Mouse (Mus musculus): ENCODE results near the gene Prpf39. TPM values are rescaled to one million over a fixed set of nuclear protein-coding genes. Genes with fewer than 3 reads are reported as not detected.

The Prpf39 gene
- polyA plus RNA-seq, 1 experiment from 2014 or later: 32.7 TPM

DNA sequence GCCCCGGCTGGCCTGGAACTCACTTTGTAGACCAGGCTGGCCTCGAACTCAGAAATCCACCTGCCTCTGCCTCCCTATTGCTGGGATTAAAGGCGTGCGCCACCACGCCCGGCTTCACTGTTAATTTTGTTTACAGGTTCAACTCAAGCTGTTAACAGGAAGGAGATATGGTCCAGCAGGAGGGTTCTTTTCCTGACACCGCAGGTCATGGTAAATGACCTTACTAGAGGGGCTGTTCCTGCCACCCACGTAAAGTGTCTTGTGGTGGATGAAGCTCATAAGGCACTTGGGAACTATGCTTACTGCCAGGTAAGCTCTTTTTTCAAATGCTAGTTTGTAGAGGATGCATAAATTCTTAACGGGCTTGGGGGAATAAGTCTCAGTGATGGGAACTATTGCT, 40.8 kb downstream of the Prpf39 start:
- no peak for ATAC-seq (replicated peaks; ENCODE audit: extremely low read depth, insufficient read depth, low FRiP score)

DNA sequence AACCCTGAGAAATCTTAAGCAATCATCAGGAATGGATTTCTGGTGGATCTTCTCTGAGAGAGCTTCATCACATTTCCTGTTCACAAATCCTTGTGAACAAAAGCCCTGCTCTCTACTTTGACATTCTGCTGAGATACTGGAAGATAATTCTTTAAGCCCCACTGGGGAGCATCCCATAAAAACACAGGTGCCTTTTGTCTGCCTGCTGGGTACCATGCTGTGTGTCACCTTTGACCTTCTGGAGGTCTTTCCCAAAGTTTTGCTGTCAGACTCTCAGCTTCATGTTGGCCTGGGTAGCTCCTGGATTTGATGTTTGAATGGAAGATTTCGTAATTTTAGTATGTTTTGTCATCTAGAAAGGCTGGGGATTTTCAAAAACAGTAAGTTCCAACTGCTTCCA, 72.6 kb downstream of the Prpf39 start:
- peaks cover 26% of the 10 kb centered on the region for H3K36me3 ChIP-seq (ENCODE audit: control insufficient read depth, insufficient read depth)
- no peak for ATAC-seq (replicated peaks; ENCODE audit: extremely low read depth, insufficient read depth, low FRiP score)
- 82% methylated on average over 1 of the region's 1 CpGs for WGBS
- H3K4me2 ChIP-seq (ENCODE audit: low read depth, low read length): no peak overlapping the region
- H3K4me3 ChIP-seq (ENCODE audit: low read length): no peak overlapping the region
- no peaks in the 10 kb centered on the region for H3K27me3 ChIP-seq (ENCODE audit: control insufficient read depth, insufficient read depth, low read length)
- no peaks in the 10 kb centered on the region for H3K9me3 ChIP-seq (replicated peaks; ENCODE audit: control insufficient read depth, low read length)
- no peaks in the 10 kb centered on the region for H3K4me1 ChIP-seq (ENCODE audit: control insufficient read depth, insufficient read depth, low read length)
- H3K27ac ChIP-seq (ENCODE audit: low read length): no peak overlapping the region
- H3K9ac ChIP-seq (ENCODE audit: low read length): no peak overlapping the region

More for the DNA sequence above, 40.8 kb downstream of the Prpf39 start:
- no peaks in the 10 kb centered on the region for H3K9me3 ChIP-seq (replicated peaks; ENCODE audit: control insufficient read depth, low read length)
- no peaks in the 10 kb centered on the region for H3K27me3 ChIP-seq (ENCODE audit: control insufficient read depth, insufficient read depth, low read length)
- H3K27ac ChIP-seq (ENCODE audit: low read length): no peak overlapping the region
- H3K36me3 ChIP-seq (ENCODE audit: control insufficient read depth, insufficient read depth): peaks cover 6% of the 10 kb centered on the region; the same call in 1 of the 2 replicates
- peaks cover 25% of the 10 kb centered on the region for H3K4me1 ChIP-seq (ENCODE audit: control insufficient read depth, insufficient read depth, low read length)
- no peak overlapping the region for H3K9ac ChIP-seq (ENCODE audit: low read length)
- peak overlapping the region; percentile 87 for H3K4me2 ChIP-seq (ENCODE audit: low read depth, low read length)
- peak overlapping the region; percentile 79 for H3K4me3 ChIP-seq (ENCODE audit: low read length)
- WGBS: 71% methylated on average over 9 of the region's 9 CpGs

DNA sequence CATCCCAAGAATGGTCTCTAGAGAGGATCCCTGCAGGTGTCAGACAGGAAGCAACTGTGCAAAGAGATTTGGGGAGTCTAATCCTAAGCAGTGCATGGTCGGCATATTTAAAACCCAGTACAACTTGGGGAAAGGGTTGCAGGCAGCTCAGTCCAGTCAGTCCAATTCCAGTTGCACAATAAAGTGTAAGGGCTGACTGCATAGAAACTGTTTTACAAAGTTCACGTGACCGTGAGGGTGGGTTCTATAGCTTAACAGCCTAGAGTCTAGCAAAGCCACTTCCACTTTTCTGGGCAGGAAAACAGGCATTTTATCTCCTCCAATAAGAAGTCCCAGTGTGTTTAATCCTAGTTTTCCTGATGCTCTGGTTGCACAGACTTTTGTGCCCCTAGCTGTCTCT, 75.4 kb downstream of the Prpf39 start:
- 86% methylated on average over 3 of the region's 3 CpGs for WGBS
- Histone ChIP-seq H3K36me3 (ENCODE audit: control insufficient read depth, insufficient read depth) (peaks cover 18% of the 10 kb centered on the region), H3K9ac (ENCODE audit: low read length) (no peak overlapping the region), H3K4me2 (ENCODE audit: low read depth, low read length) (no peak overlapping the region), H3K27me3 (ENCODE audit: control insufficient read depth, insufficient read depth, low read length) (no peaks in the 10 kb centered on the region), H3K9me3 (replicated peaks; ENCODE audit: control insufficient read depth, low read length) (no peaks in the 10 kb centered on the region), H3K4me1 (ENCODE audit: control insufficient read depth, insufficient read depth, low read length) (no peaks in the 10 kb centered on the region), H3K27ac (ENCODE audit: low read length) (no peak overlapping the region), H3K4me3 (ENCODE audit: low read length) (no peak overlapping the region)
- no peak for ATAC-seq (replicated peaks; ENCODE audit: extremely low read depth, insufficient read depth, low FRiP score)

DNA sequence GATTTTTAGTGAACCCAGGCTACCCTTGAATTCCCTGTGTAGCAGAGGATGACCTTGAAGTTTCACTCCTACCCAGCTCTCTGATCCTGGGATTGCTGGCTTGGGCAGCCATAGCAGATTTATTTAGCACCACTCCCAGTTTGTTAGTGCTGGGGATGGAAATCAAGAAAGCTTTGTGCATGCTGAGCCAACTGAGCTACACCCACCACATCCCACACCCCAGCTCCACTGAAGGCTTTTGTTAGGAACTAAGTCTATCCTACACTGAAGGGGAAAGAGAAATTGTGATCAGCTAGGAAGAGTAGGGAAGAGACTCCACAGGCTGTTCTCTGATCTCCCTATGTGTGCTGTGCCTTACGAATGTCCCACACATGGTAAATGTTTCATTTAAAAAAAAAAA, 76.7 kb downstream of the Prpf39 start:
- Histone ChIP-seq H3K4me1 (ENCODE audit: control insufficient read depth, insufficient read depth, low read length) (no peaks in the 10 kb centered on the region), H3K27me3 (ENCODE audit: control insufficient read depth, insufficient read depth, low read length) (no peaks in the 10 kb centered on the region), H3K9ac (ENCODE audit: low read length) (no peak overlapping the region), H3K36me3 (ENCODE audit: control insufficient read depth, insufficient read depth) (peaks cover 20% of the 10 kb centered on the region), H3K4me3 (ENCODE audit: low read length) (no peak overlapping the region), H3K4me2 (ENCODE audit: low read depth, low read length) (no peak overlapping the region), H3K9me3 (replicated peaks; ENCODE audit: control insufficient read depth, low read length) (no peaks in the 10 kb centered on the region), H3K27ac (ENCODE audit: low read length) (no peak overlapping the region)
- no peak for ATAC-seq (replicated peaks; ENCODE audit: extremely low read depth, insufficient read depth, low FRiP score)
- 86% methylated on average over 1 of the region's 1 CpGs for WGBS

Other genes starting within 250 kb of the Prpf39 start
- 2.0 and 2.3 TPM in 2 replicates for gene Gm527, start 118.4 kb upstream of the Prpf39 start, polyA plus RNA-seq (2015; fragmentation: Nextera tagmentation; extraction: Ambion mirVana)
- 9.9 and 12.0 TPM in 2 replicates for gene Klhl28, start 70.8 kb upstream of the Prpf39 start, polyA plus RNA-seq (2015; fragmentation: Nextera tagmentation; extraction: Ambion mirVana)
- gene Togaram1, start 70.5 kb upstream of the Prpf39 start, polyA plus RNA-seq (2015; fragmentation: Nextera tagmentation; extraction: Ambion mirVana): 14.8 and 16.4 TPM in 2 replicates
- gene Fkbp3, start 37.7 kb downstream of the Prpf39 start, polyA plus RNA-seq (2015; fragmentation: Nextera tagmentation; extraction: Ambion mirVana): 466 and 516 TPM in 2 replicates
- gene Fancm, start 39.3 kb downstream of the Prpf39 start, polyA plus RNA-seq (2015; fragmentation: Nextera tagmentation; extraction: Ambion mirVana): 5.0 TPM in 2 replicates
- 32.3 and 36.2 TPM in 2 replicates for gene Mis18bp1, start 136.3 kb downstream of the Prpf39 start, polyA plus RNA-seq (2015; fragmentation: Nextera tagmentation; extraction: Ambion mirVana)
- not detected in 2 replicates for gene Wdr20rt, start 189.2 kb downstream of the Prpf39 start, polyA plus RNA-seq (2015; fragmentation: Nextera tagmentation; extraction: Ambion mirVana)

Measured in heart, embryonic 16.5 days (tissue).